Mouse (Mus musculus): Measurements from ENCODE around the gene Rxrb. TPM values are rescaled to one million over a fixed set of nuclear protein-coding genes. Genes with fewer than 3 reads are reported as not detected.
"Not testable (repeated sequence)": the region's sequence is repeated elsewhere in the genome, so short reads cannot be mapped to it uniquely, and the experiment has no call there.

Gene Rxrb
- polyA plus RNA-seq, 1 experiment from 2014 or later: 46.1 TPM

DNA sequence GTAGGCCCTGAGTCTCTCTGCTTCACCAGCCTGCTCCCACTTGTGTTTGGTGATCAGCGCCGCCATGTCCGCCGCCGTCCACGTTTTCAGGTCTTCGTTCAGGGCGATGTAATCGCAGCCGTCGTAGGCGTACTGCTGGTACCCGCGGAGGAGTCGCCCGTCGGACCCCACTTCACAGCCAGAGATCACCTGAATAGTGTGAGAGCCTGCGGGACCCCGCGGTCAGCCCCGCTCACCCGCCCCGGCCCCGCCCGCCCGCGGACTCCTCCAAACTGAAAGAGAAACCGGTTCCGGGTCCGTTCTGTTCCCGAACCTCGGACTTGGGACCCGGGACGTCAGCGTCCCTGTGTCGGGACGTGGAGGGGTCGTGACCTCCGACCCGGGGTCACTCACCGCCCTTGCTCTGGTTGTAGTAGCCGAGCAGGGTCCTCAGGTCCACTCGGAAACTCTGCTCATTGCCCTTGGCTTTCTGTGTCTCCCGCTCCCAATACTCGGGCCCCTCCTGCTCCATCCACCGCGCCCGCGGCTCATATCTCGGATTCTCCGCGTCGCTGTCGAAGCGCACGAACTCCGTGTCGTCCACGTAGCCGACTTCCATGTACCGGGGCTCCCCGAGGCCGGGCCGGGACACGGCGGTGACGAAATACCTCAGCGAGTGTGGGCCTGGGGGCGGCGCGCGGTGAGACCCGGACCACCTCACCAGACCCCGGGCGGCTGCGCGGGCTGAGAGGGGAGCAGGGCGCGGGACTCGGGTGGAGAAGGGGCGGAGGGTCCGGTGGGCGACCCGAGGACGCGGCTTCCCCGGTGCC lies 32.1 kb upstream of the Rxrb start:
- no peaks in the 10 kb centered on the region for H3K36me3 ChIP-seq (ENCODE audit: insufficient read depth, low read length)
- H3K4me2 ChIP-seq (ENCODE audit: low read length): peak overlapping the region; percentile 99
- H3K27ac ChIP-seq: no peak overlapping the region
- H3K4me1 ChIP-seq (replicated peaks; ENCODE audit: insufficient read depth, low read length): no peaks in the 10 kb centered on the region
- DNase-seq (ENCODE audit: low spot score) (no peak), ATAC-seq (replicated peaks; ENCODE audit: low FRiP score, low read depth) (peak; percentile 38)
- H3K4me3 ChIP-seq (replicated peaks; ENCODE audit: low read depth, low read length): peak overlapping the region; percentile 64
- no peaks in the 10 kb centered on the region for H3K9me3 ChIP-seq (replicated peaks; ENCODE audit: low read length)
- no peaks in the 10 kb centered on the region for H3K27me3 ChIP-seq (ENCODE audit: insufficient read depth, low read length)
- 2% methylated on average over 83 of the region's 87 CpGs for WGBS
- TF ChIP-seq CTCF (IDR thresholded peaks at IDR 0.05; ENCODE audit: low read depth): no peak
- H3K9ac ChIP-seq (ENCODE audit: low read depth, low read length): peak overlapping the region; percentile 47

DNA sequence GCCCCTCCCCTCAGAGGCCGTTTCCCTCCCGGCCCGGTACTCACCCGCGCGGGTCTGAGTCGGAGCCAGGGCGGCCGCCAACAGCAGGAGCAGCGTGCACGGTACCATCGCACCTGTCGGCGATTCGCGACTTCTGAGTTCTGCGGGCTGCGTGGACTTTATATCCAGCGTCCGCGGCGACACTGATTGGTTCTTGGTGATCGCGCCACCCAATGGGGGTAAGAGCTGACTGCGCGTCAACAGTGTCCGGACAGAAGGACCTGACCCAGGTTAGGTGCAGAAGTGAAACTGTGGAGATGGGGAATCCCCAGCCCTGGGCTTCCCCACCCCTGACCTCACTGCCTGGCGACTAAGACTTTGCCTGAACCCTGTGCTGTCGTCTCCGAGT lies 31.5 kb upstream of the Rxrb start, which contains the start of gene H2-K1:
TSS of gene H2-K1 (minus strand) at position 198 of the 388 bp plus-strand sequence.
- H3K4me1 ChIP-seq (replicated peaks; ENCODE audit: insufficient read depth, low read length): no peaks in the 10 kb centered on the region
- H3K27me3 ChIP-seq (ENCODE audit: insufficient read depth, low read length): no peaks in the 10 kb centered on the region
- H3K9me3 ChIP-seq (replicated peaks; ENCODE audit: low read length): no peaks in the 10 kb centered on the region
- DNase-seq (ENCODE audit: low spot score): peak; percentile 85
- H3K27ac ChIP-seq: no peak within 1 kb of the TSS
- peak within 1 kb of the TSS; percentile 99 for H3K4me2 ChIP-seq (ENCODE audit: low read length)
- H3K36me3 ChIP-seq (ENCODE audit: insufficient read depth, low read length): no peaks in the 10 kb centered on the region
- ATAC-seq (replicated peaks; ENCODE audit: low FRiP score, low read depth): peak; percentile 93
- peak within 1 kb of the TSS; percentile 64 for H3K4me3 ChIP-seq (replicated peaks; ENCODE audit: low read depth, low read length)
- WGBS: 0% methylated on average over 26 of the region's 30 CpGs
- peak within 1 kb of the TSS; percentile 47 for H3K9ac ChIP-seq (ENCODE audit: low read depth, low read length)
- TF ChIP-seq CTCF (IDR thresholded peaks at IDR 0.05; ENCODE audit: low read depth): no peak

DNA sequence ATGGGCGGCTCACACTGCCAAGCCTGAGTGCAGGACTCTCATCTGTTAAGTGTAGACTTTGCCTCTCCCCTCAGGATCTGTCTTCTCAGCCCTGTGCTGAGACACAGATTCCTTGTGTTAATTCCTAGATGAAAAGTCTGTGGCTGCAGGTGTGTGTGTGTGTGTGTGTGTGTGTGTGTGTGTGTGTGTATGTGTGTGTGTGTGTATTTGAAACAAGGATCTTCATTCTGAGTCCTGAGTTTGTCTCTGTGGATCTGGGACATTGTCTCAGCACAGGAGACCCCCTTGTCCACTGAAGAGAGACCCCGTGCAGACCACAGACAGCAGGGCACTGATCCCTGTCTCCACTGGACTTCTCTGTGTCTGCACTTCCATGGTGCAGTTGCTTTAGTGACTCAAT lies 30.8 kb upstream of the Rxrb start:
- 40% methylated on average over 2 of the region's 2 CpGs for WGBS
- H3K4me2 ChIP-seq (ENCODE audit: low read length): not testable (repeated sequence)

DNA sequence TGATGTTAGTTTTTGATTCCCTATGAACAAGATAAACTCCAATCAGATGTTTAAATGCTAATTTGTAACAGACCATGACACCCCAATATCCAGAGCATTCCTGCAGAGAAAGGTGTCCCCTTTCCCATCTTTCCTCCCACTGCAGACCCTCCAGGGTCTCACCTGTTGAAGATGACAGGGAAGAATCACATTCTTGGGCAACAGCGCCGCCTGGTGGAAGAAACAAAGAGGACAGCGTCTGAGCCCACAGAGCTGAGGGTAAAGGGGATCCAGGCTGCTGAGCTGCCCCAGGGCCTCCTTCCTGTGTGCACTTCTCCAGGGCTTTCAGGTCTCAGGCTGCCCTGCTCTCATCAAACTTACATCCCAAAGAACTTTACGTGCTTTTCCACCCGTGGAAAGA lies 28.2 kb upstream of the Rxrb start:
- Histone ChIP-seq H3K4me3 (replicated peaks; ENCODE audit: low read depth, low read length) (no peak overlapping the region), H3K9me3 (replicated peaks; ENCODE audit: low read length) (no peaks in the 10 kb centered on the region), H3K4me1 (replicated peaks; ENCODE audit: insufficient read depth, low read length) (no peaks in the 10 kb centered on the region), H3K27me3 (ENCODE audit: insufficient read depth, low read length) (no peaks in the 10 kb centered on the region), H3K9ac (ENCODE audit: low read depth, low read length) (no peak overlapping the region), H3K27ac (no peak overlapping the region), H3K4me2 (ENCODE audit: low read length) (no peak overlapping the region), H3K36me3 (ENCODE audit: insufficient read depth, low read length) (no peaks in the 10 kb centered on the region)
- WGBS: 5% methylated on average over 5 of the region's 5 CpGs
- DNase-seq (ENCODE audit: low spot score): no peak
- no peak for ATAC-seq (replicated peaks; ENCODE audit: low FRiP score, low read depth)
- TF ChIP-seq CTCF (IDR thresholded peaks at IDR 0.05; ENCODE audit: low read depth): peak; percentile 83

More for the DNA sequence above, 30.8 kb upstream of the Rxrb start:
- not testable (repeated sequence) for H3K27ac ChIP-seq; DNase-seq (ENCODE audit: low spot score); H3K36me3 ChIP-seq (ENCODE audit: insufficient read depth, low read length); ATAC-seq (replicated peaks; ENCODE audit: low FRiP score, low read depth); H3K9ac ChIP-seq (ENCODE audit: low read depth, low read length); H3K4me3 ChIP-seq (replicated peaks; ENCODE audit: low read depth, low read length); H3K27me3 ChIP-seq (ENCODE audit: insufficient read depth, low read length); H3K9me3 ChIP-seq (replicated peaks; ENCODE audit: low read length); H3K4me1 ChIP-seq (replicated peaks; ENCODE audit: insufficient read depth, low read length)

DNA sequence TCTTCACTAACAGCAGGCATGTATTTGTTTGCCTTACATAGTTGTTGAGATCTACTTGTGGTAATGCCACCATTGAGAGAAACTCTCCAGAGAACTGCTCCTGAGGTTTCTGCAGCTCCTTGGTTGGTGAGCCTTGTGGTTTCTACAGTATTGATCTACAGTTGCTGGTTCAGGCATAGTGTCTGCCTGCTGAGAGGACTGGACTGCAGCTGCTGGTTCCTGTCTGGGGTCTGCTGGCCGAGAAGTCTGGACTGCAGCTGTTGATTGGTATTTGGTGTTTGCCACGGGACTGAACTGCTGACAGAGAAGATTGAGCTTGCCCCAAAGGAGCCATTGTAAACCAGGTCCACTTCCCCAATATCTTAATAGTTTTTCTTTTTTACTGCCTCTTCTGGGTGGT lies 25.0 kb upstream of the Rxrb start:
- no peak for DNase-seq (ENCODE audit: low spot score)
- Histone ChIP-seq H3K9ac (ENCODE audit: low read depth, low read length) (no peak overlapping the region), H3K4me3 (replicated peaks; ENCODE audit: low read depth, low read length) (no peak overlapping the region), H3K27me3 (ENCODE audit: insufficient read depth, low read length) (no peaks in the 10 kb centered on the region), H3K27ac (no peak overlapping the region), H3K4me1 (replicated peaks; ENCODE audit: insufficient read depth, low read length) (no peaks in the 10 kb centered on the region), H3K9me3 (replicated peaks; ENCODE audit: low read length) (no peaks in the 10 kb centered on the region), H3K36me3 (ENCODE audit: insufficient read depth, low read length) (no peaks in the 10 kb centered on the region), H3K4me2 (ENCODE audit: low read length) (no peak overlapping the region)
- no peak for ATAC-seq (replicated peaks; ENCODE audit: low FRiP score, low read depth)
- TF ChIP-seq CTCF (IDR thresholded peaks at IDR 0.05; ENCODE audit: low read depth): no peak
- WGBS: 58% methylated on average over 2 of the region's 2 CpGs

DNA sequence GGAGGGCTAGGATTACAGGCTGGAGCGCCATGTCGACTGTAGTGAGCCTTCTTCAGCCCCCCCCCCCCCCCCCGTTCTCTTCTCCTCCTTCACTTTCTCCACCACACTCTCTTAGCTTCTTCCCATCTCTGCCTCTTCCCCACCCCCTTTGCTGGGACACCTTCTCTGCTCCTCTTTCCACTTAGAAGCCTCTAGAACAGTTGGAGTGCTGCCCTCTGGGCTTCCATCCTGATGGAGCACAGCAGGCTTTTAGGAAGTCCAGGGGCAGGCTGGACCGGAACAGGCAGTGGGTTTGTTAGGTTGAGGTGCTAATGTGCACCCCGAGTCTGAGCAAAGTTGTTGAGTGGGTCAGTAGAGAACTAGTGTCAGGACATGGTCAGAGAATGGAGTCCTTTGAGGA lies 21.5 kb upstream of the Rxrb start:
- H3K4me3 ChIP-seq (replicated peaks; ENCODE audit: low read depth, low read length): no peak overlapping the region
- TF ChIP-seq CTCF (IDR thresholded peaks at IDR 0.05; ENCODE audit: low read depth): no peak
- H3K9me3 ChIP-seq (replicated peaks; ENCODE audit: low read length): no peaks in the 10 kb centered on the region
- ATAC-seq (replicated peaks; ENCODE audit: low FRiP score, low read depth) (no peak), DNase-seq (ENCODE audit: low spot score) (no peak)
- no peak overlapping the region for H3K4me2 ChIP-seq (ENCODE audit: low read length)
- no peaks in the 10 kb centered on the region for H3K27me3 ChIP-seq (ENCODE audit: insufficient read depth, low read length)
- no peaks in the 10 kb centered on the region for H3K36me3 ChIP-seq (ENCODE audit: insufficient read depth, low read length)
- WGBS: 75% methylated on average over 5 of the region's 5 CpGs
- H3K27ac ChIP-seq: no peak overlapping the region
- H3K9ac ChIP-seq (ENCODE audit: low read depth, low read length): no peak overlapping the region
- H3K4me1 ChIP-seq (replicated peaks; ENCODE audit: insufficient read depth, low read length): no peaks in the 10 kb centered on the region

Data from kidney, postnatal 0 days (tissue).